Mouse (Mus musculus) forebrain, postnatal 0 days (tissue): ENCODE data around the gene Kantr. TPM values are rescaled to one million over a fixed set of nuclear protein-coding genes. Genes with fewer than 3 reads are reported as not detected.

Source experiments
- ATAC-seq: fragments of 200-750 bp; cut with Nextera tagmentation; 2 replicates; pipeline ENCODE4 v1.8.0; 2017; ENCODE audit warnings: mild to moderate bottlenecking, moderate library complexity
- DNase-seq: peaks from one replicate; pipeline ENCODE4 v3.0.0-alpha.2; 2015
- H3K27ac ChIP-seq: fragments of 300-500 bp; sonication (generic); 2 replicates; pipeline ENCODE4 v1.5.1; 2014; ENCODE audit warnings: low read depth, mild to moderate bottlenecking, antibody characterized with exemption, low read length, moderate library complexity, mixed read lengths
- H3K27me3 ChIP-seq: fragments of 300-500 bp; sonication (generic); 2 replicates; pipeline ENCODE4 v1.6.1; 2014; ENCODE audit warnings: mild to moderate bottlenecking, low read length, mixed read lengths; ENCODE audit not compliant: insufficient read depth
- H3K36me3 ChIP-seq: fragments of 300-500 bp; sonication (generic); 2 replicates; pipeline ENCODE4 v1.6.1; 2014; ENCODE audit warnings: mild to moderate bottlenecking, moderate library complexity; ENCODE audit not compliant: insufficient read depth
- H3K4me1 ChIP-seq: fragments of 300-500 bp; sonication (generic); 2 replicates; pipeline ENCODE4 v1.6.1; 2014; ENCODE audit warnings: antibody characterized with exemption; ENCODE audit not compliant: insufficient read depth
- H3K4me2 ChIP-seq: fragments of 300-500 bp; sonication (generic); 2 replicates; pipeline ENCODE4 v1.6.1; 2014; ENCODE audit warnings: low read depth, mild to moderate bottlenecking, moderate library complexity
- H3K4me3 ChIP-seq: fragments of 300-500 bp; sonication (generic); 2 replicates; pipeline ENCODE4 v1.5.1; 2014; ENCODE audit warnings: low read depth, low read length, mixed read lengths
- H3K9ac ChIP-seq: fragments of 300-500 bp; sonication (generic); 2 replicates; pipeline ENCODE4 v1.6.1; 2014; ENCODE audit warnings: mild to moderate bottlenecking
- H3K9me3 ChIP-seq: fragments of 300-500 bp; sonication (generic); 2 replicates; pipeline ENCODE4 v1.6.1; 2016; ENCODE audit warnings: low read length
- CTCF ChIP-seq: sonication (generic); IDR thresholded peaks from 2 replicates; pipeline ENCODE4 v1.5.1; 2016; ENCODE audit warnings: antibody characterized with exemption, control low read depth, low read depth
- WGBS: fragments of 180-500 bp; shearing (Covaris S2); extraction: QIAGEN DNeasy Blood & Tissue Kit; methylation state at CpG from one replicate; pipeline ENCODE4 v1.1.7; 2014; 5-methylcytosine and 5-hydroxymethylcytosine counted together
- polyA plus RNA-seq: library from polyadenylated mRNA; unstranded; fragments of >200 nt; fragmentation: Nextera tagmentation; extraction: Ambion mirVana; gene quantifications from 2 replicates; pipeline ENCODE4 v1.2.1, GENCODE M21; 2015
- total RNA-seq: library from RNA; depleted of rRNA; stranded (reverse); fragments of >200 nt; gene quantifications from 2 replicates; pipeline ENCODE4 v1.2.3, GENCODE M21; 2014; rRNA removed

Gene Kantr
- total RNA-seq (14.2 and 20.8 TPM in 2 replicates), polyA plus RNA-seq (22.4 and 30.2 TPM in 2 replicates)

GRCm38 (mm10) chrX:152326996-152327688 is at the start of gene Kantr:
TSS of gene Kantr (minus strand) at chrX:152327495.
- Histone ChIP-seq H3K4me1 (no peaks in the 10 kb centered on the region), H3K4me3 (peak within 1 kb of the TSS; percentile 53), H3K9ac (peak within 1 kb of the TSS; percentile 75), H3K36me3 (no peaks in the 10 kb centered on the region), H3K27ac (peak within 1 kb of the TSS; percentile 82), H3K4me2 (peak within 1 kb of the TSS; percentile 50), H3K9me3 (no peaks in the 10 kb centered on the region), H3K27me3 (no peaks in the 10 kb centered on the region)
- ATAC-seq = peak; percentile 100
- no peak for TF ChIP-seq CTCF
- peak; percentile 89 for DNase-seq
- WGBS = 19% methylated on average over 29 of the region's 29 CpGs

- H3K4me2 ChIP-seq = peak within 1 kb of the TSS; percentile 61
- peak within 1 kb of the TSS; percentile 81 for H3K27ac ChIP-seq
- peak within 1 kb of the TSS; percentile 54 for H3K4me3 ChIP-seq
- no peaks in the 10 kb centered on the region for H3K36me3 ChIP-seq
- no peaks in the 10 kb centered on the region for H3K9me3 ChIP-seq
- H3K9ac ChIP-seq = peak within 1 kb of the TSS; percentile 74
- ATAC-seq = peak; percentile 97
- no peak for TF ChIP-seq CTCF
- WGBS = 17% methylated on average over 22 of the region's 24 CpGs
- no peaks in the 10 kb centered on the region; the same call in 1 of the 2 replicates for H3K27me3 ChIP-seq
- H3K4me1 ChIP-seq = peaks cover 3% of the 10 kb centered on the region; the same call in 1 of the 2 replicates
- peak; percentile 83 for DNase-seq
Observed at GRCm38 (mm10) chrX:152368397-152369273, 41.3 kb upstream of the Kantr start, which contains the start of gene Gpr173. TSS of gene Gpr173 (minus strand) at chrX:152368704.

DNA sequence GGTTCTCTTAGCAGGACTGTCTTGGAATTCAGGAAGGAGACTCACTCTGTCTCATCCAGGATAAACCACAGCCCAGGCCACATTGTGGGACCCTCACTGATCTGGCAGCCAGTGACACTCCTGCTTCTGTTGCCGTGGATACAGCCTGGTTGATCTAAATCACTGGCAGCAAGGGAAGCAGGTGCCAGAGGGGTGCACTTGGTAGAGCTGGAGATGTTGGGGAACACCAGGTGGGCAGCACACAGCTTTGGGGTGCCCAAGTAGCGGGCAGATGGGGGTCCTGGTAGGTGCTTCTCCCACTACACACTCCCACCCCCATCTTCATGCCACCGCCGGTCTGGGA is 40.7 kb upstream of the Kantr start:
- Histone ChIP-seq H3K4me1 (peaks cover 3% of the 10 kb centered on the region; the same call in 1 of the 2 replicates), H3K27me3 (no peaks in the 10 kb centered on the region; the same call in 1 of the 2 replicates), H3K4me2 (peak overlapping the region; percentile 61), H3K27ac (peak overlapping the region; percentile 81), H3K9me3 (no peaks in the 10 kb centered on the region), H3K9ac (peak overlapping the region; percentile 74), H3K4me3 (peak overlapping the region; percentile 54), H3K36me3 (no peaks in the 10 kb centered on the region)
- DNase-seq (peak; percentile 34), ATAC-seq (peak; percentile 36)
- whole genome bisulfite sequencing = 12% methylated on average over 4 of the region's 4 CpGs
- no peak for TF ChIP-seq CTCF

- peak; percentile 18 for DNase-seq
- H3K9me3 ChIP-seq = no peaks in the 10 kb centered on the region
- no peaks in the 10 kb centered on the region; the same call in 1 of the 2 replicates for H3K27me3 ChIP-seq
- ATAC-seq = no peak
- WGBS = 77% methylated on average over 2 of the region's 2 CpGs
- no peak for TF ChIP-seq CTCF
- H3K4me2 ChIP-seq = peak overlapping the region; percentile 61
- 0 out of 2 replicates have a peak overlapping the region, but pooled peaks have one; percentile 54 for H3K4me3 ChIP-seq
- no peaks in the 10 kb centered on the region for H3K36me3 ChIP-seq
- no peak overlapping the region for H3K9ac ChIP-seq
- no peak overlapping the region for H3K27ac ChIP-seq
- peaks cover 3% of the 10 kb centered on the region; the same call in 1 of the 2 replicates for H3K4me1 ChIP-seq
Observed at GRCm38 (mm10) chrX:152366418-152366817, 39.1 kb upstream of the Kantr start.

GRCm38 (mm10) chrX:152352553-152353153 is 25.4 kb upstream of the Kantr start:
- WGBS = 26% methylated on average over 5 of the region's 5 CpGs
- Histone ChIP-seq H3K27me3 (no peaks in the 10 kb centered on the region), H3K27ac (no peak overlapping the region), H3K4me1 (no peaks in the 10 kb centered on the region), H3K9ac (no peak overlapping the region), H3K9me3 (no peaks in the 10 kb centered on the region), H3K4me3 (no peak overlapping the region), H3K36me3 (no peaks in the 10 kb centered on the region), H3K4me2 (no peak overlapping the region)
- ATAC-seq = peak; percentile 92
- DNase-seq = peak; percentile 43
- peak; percentile 57 for TF ChIP-seq CTCF

DNA sequence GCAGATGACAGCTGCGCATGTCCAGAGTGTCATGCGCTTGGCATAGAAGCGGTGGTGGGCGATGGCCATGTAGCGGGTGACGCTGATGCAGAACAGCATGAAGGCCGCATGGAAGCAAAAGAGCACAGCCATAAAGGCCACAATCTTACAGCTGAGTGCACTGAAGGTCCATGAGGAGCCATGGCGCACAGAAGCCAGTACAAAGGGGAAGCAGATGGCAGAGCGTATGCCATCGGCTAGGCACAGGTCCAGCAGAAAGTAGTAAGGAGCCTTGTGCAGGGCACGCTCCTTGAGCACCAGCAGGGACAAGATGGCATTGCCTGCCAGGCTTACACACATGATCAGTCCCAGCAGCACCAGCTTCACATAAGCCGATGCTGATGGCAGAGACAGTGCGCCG is 19.7 kb upstream of the Kantr start:
- no peak for ATAC-seq

More for the DNA sequence above, 19.7 kb upstream of the Kantr start:
- no peak overlapping the region for H3K9ac ChIP-seq
- 92% methylated on average over 13 of the region's 14 CpGs for WGBS
- H3K4me3 ChIP-seq = no peak overlapping the region
- no peaks in the 10 kb centered on the region; the same call in 1 of the 2 replicates for H3K36me3 ChIP-seq
- TF ChIP-seq CTCF = no peak
- no peak for DNase-seq
- H3K9me3 ChIP-seq = no peaks in the 10 kb centered on the region
- H3K27ac ChIP-seq = no peak overlapping the region
- no peaks in the 10 kb centered on the region for H3K27me3 ChIP-seq
- no peaks in the 10 kb centered on the region for H3K4me1 ChIP-seq
- H3K4me2 ChIP-seq = no peak overlapping the region
